Mouse (Mus musculus): ENCODE measurements at regions not wholly inside any gene's neighbourhood (a gene's known extent, or its start where the extent isn't known, plus 50 kb on each side); places are given as distances from the start of the nearest gene placed in this dataset.

- TF ChIP-seq POLR2A (IDR thresholded peaks at IDR 0.05; ENCODE audit: borderline replicate concordance, insufficient read depth, low read length) (no peak), CTCF (IDR thresholded peaks at IDR 0.05; ENCODE audit: borderline replicate concordance, insufficient read depth, low read depth, low read length) (no peak)
- 77% methylated on average over 5 of the region's 5 CpGs for WGBS
- no peak overlapping the region for H3K27ac ChIP-seq (ENCODE audit: insufficient read depth, low read length)
- no peaks in the 10 kb centered on the region for H3K4me1 ChIP-seq (ENCODE audit: control insufficient read depth, insufficient read depth, low read length)
- no peak for DNase-seq
- no peaks in the 10 kb centered on the region for H3K27me3 ChIP-seq (ENCODE audit: control insufficient read depth, insufficient read depth, low read length)
- no peak overlapping the region for H3K4me3 ChIP-seq (replicated peaks; ENCODE audit: insufficient read depth, low read depth, low read length)
These were observed 53.2 kb upstream of the Lef1 start for GRCm38 (mm10) chr3:131056893-131057660.

- DNase-seq, result no peak
- Histone ChIP-seq H3K4me1 (ENCODE audit: control insufficient read depth, insufficient read depth, low read length) (no peaks in the 10 kb centered on the region), H3K27ac (ENCODE audit: insufficient read depth, low read length) (no peak overlapping the region), H3K4me3 (replicated peaks; ENCODE audit: insufficient read depth, low read depth, low read length) (no peak overlapping the region), H3K27me3 (ENCODE audit: control insufficient read depth, insufficient read depth, low read length) (no peaks in the 10 kb centered on the region)
- WGBS, result 32% methylated on average over 13 of the region's 13 CpGs
- no peak for TF ChIP-seq CTCF (IDR thresholded peaks at IDR 0.05; ENCODE audit: borderline replicate concordance, insufficient read depth, low read depth, low read length)
These were observed 55.9 kb upstream of the Lef1 start for GRCm38 (mm10) chr3:131054241-131054972.

DNA sequence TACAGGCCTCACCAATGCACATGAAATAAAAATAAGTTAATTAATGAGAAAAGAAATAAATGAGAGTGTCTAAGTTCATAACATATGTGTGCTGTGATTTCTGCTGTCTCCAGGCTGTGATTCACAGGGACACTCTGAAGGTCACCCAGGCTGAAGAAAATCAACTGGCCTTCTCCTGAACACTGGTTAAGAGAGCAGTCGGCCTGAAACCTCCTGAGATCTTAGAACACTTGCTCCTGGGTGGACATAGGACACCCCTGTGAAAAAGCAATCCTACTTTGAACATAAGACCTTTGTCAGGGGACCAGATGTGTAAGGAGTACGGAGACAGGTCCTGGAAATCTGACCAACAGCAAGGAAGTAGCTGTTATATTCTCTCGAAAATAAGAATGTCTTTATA lies 62.6 kb upstream of the Lef1 start:
- TF ChIP-seq POLR2A (IDR thresholded peaks at IDR 0.05; ENCODE audit: borderline replicate concordance, insufficient read depth, low read length) (no peak), CTCF (IDR thresholded peaks at IDR 0.05; ENCODE audit: borderline replicate concordance, insufficient read depth, low read depth, low read length) (no peak)
- no peak overlapping the region for H3K4me3 ChIP-seq (replicated peaks; ENCODE audit: insufficient read depth, low read depth, low read length)
- DNase-seq, result no peak
- 87% methylated on average over 3 of the region's 3 CpGs for WGBS
- no peaks in the 10 kb centered on the region for H3K27me3 ChIP-seq (ENCODE audit: control insufficient read depth, insufficient read depth, low read length)
- no peak overlapping the region for H3K27ac ChIP-seq (ENCODE audit: insufficient read depth, low read length)
- H3K4me1 ChIP-seq (ENCODE audit: control insufficient read depth, insufficient read depth, low read length), result no peaks in the 10 kb centered on the region

GRCm38 (mm10) chr3:131046412-131046811 lies 63.9 kb upstream of the Lef1 start:
- no peak for TF ChIP-seq POLR2A (IDR thresholded peaks at IDR 0.05; ENCODE audit: borderline replicate concordance, insufficient read depth, low read length)
- no peak for TF ChIP-seq CTCF (IDR thresholded peaks at IDR 0.05; ENCODE audit: borderline replicate concordance, insufficient read depth, low read depth, low read length)
- WGBS, result 46% methylated on average over 5 of the region's 5 CpGs
- DNase-seq, result peak; percentile 11 to 12

DNA sequence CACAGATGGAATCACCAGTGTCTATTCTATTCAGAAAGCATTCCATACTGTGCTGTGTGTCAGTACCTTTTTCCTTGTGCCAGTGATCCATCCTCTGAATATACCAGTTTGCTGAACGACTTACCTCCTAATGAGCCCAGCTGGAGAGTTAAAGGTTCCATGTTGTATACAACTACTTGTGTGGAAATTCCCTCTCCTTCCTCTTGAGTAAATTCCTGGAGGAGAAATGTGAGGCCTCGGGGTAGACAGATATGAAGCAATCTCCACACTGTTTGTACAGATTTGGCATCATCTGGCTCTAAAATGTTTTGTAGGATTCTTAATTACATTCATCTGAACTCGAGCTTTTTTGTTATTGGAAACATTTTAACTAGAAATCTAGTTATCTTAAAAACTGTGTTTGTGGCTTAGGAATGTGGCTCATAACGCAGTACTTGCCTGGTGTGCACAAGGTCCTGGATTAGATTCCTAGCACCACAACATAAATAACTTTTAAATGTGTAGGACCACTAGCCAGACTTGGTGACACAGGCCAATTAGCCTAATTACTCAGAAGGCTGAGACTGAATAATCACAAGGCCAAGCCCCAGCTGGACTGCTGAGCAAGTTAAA lies 70.0 kb upstream of the Lef1 start:
- no peaks in the 10 kb centered on the region for H3K27me3 ChIP-seq (ENCODE audit: control insufficient read depth, insufficient read depth, low read length)
- no peak for DNase-seq
- H3K4me1 ChIP-seq (ENCODE audit: control insufficient read depth, insufficient read depth, low read length), result no peaks in the 10 kb centered on the region
- H3K4me3 ChIP-seq (replicated peaks; ENCODE audit: insufficient read depth, low read depth, low read length), result no peak overlapping the region
- H3K27ac ChIP-seq (ENCODE audit: insufficient read depth, low read length), result no peak overlapping the region
- WGBS, result 57% methylated on average over 4 of the region's 4 CpGs
- no peak for TF ChIP-seq CTCF (IDR thresholded peaks at IDR 0.05; ENCODE audit: borderline replicate concordance, insufficient read depth, low read depth, low read length)
- TF ChIP-seq POLR2A (IDR thresholded peaks at IDR 0.05; ENCODE audit: borderline replicate concordance, insufficient read depth, low read length), result no peak

More at GRCm38 (mm10) chr3:131046412-131046811, 63.9 kb upstream of the Lef1 start:
- no peaks in the 10 kb centered on the region for H3K27me3 ChIP-seq (ENCODE audit: control insufficient read depth, insufficient read depth, low read length)
- no peak overlapping the region for H3K4me3 ChIP-seq (replicated peaks; ENCODE audit: insufficient read depth, low read depth, low read length)
- H3K27ac ChIP-seq (ENCODE audit: insufficient read depth, low read length), result no peak overlapping the region
- H3K4me1 ChIP-seq (ENCODE audit: control insufficient read depth, insufficient read depth, low read length), result no peaks in the 10 kb centered on the region

GRCm38 (mm10) chr3:131037095-131037494 lies 73.2 kb upstream of the Lef1 start:
- no peak overlapping the region for H3K4me3 ChIP-seq (replicated peaks; ENCODE audit: insufficient read depth, low read depth, low read length)

GRCm38 (mm10) chr3:131034774-131035173 lies 75.5 kb upstream of the Lef1 start:
- DNase-seq, result no peak
- Histone ChIP-seq H3K4me3 (replicated peaks; ENCODE audit: insufficient read depth, low read depth, low read length) (no peak overlapping the region), H3K4me1 (ENCODE audit: control insufficient read depth, insufficient read depth, low read length) (no peaks in the 10 kb centered on the region), H3K27ac (ENCODE audit: insufficient read depth, low read length) (no peak overlapping the region), H3K27me3 (ENCODE audit: control insufficient read depth, insufficient read depth, low read length) (no peaks in the 10 kb centered on the region)
- TF ChIP-seq POLR2A (IDR thresholded peaks at IDR 0.05; ENCODE audit: borderline replicate concordance, insufficient read depth, low read length), result no peak
- TF ChIP-seq CTCF (IDR thresholded peaks at IDR 0.05; ENCODE audit: borderline replicate concordance, insufficient read depth, low read depth, low read length), result no peak
- WGBS, result 39% methylated on average over 5 of the region's 5 CpGs

More at GRCm38 (mm10) chr3:131037095-131037494, 73.2 kb upstream of the Lef1 start:
- Histone ChIP-seq H3K27me3 (ENCODE audit: control insufficient read depth, insufficient read depth, low read length) (no peaks in the 10 kb centered on the region), H3K4me1 (ENCODE audit: control insufficient read depth, insufficient read depth, low read length) (no peaks in the 10 kb centered on the region), H3K27ac (ENCODE audit: insufficient read depth, low read length) (no peak overlapping the region)
- 90% methylated on average over 5 of the region's 5 CpGs for WGBS
- DNase-seq, result no peak
- no peak for TF ChIP-seq CTCF (IDR thresholded peaks at IDR 0.05; ENCODE audit: borderline replicate concordance, insufficient read depth, low read depth, low read length)
- no peak for TF ChIP-seq POLR2A (IDR thresholded peaks at IDR 0.05; ENCODE audit: borderline replicate concordance, insufficient read depth, low read length)
